Mouse (Mus musculus) cerebellum, postnatal 4 days (tissue): ENCODE data around the gene Gm13539.
"Not testable (repeated sequence)": the region's sequence is repeated elsewhere in the genome, so short reads cannot be mapped to it uniquely, and the experiment has no call there.

ENCODE experiments used
- DNase-seq, 2 experiments: peaks; one replicate each; pipeline ENCODE4 v3.0.0; 2022; ENCODE audit warnings: low spot score in 2 of 2, mixed read lengths in 1 of 2

Gene Gm13539

GRCm38 (mm10) chr2:25781957-25782356, at the start of gene Gm13539:
TSS of gene Gm13539 (plus strand) at chr2:25782257.
- DNase-seq: no peak

GRCm38 (mm10) chr2:25733199-25733930, 48.7 kb upstream of the Gm13539 start:
- no peak for DNase-seq

- DNase-seq: not testable (repeated sequence)
These were observed 45.3 kb upstream of the Gm13539 start, which contains the start of gene Obp2b for GRCm38 (mm10) chr2:25736709-25737108. TSS of gene Obp2b (plus strand) at chr2:25737009.

DNA sequence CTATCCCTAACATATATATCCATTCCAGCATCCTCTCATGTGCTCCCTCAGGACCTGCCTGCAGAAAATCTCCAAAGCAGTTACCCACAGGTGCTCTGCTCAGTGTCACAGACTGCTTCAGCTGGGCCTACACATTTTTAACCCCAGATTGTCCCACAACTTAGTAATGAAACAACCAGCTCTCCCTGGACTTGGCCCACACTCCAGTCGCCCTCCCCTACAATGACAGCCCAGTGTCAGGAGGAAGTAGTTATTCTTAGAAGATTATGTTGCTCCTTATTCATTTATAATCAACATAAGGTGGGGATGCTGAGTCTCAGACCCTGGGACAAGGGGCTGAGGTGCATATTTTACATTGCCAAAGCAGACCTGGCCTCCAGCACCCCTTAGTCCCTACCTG, 40.4 kb upstream of the Gm13539 start:
- DNase-seq: no peak

- no peak for DNase-seq
These were observed 27.9 kb upstream of the Gm13539 start for GRCm38 (mm10) chr2:25754201-25754600.

DNA sequence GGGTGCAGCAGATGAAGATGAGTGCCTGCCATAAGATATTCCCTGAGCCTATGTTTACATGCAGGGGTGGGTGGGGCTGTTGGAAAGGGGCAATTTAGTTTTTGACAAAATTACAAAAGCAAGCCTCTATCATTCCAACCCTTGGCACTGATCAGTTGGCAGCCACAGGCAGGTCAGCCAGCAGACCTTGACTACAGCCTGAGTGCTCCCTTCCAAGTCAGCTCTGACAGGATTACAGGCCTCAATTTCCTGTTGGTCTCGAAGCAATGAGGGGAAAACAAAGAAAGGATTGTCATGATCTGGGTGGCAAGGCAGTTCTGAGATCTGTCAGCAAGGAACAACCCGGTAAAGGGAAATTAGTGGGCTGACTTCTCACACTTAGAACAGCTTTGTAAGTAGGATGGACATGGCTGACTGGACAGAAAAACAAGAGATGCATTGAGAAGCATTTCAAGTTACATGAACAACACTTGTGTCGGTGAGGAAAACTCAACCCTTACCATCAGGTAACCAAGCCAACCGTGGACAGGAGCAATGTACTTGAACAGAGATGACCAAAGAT, 23.9 kb upstream of the Gm13539 start:
- no peak for DNase-seq

GRCm38 (mm10) chr2:25765269-25765668, 16.8 kb upstream of the Gm13539 start, which contains the start of gene Lcn3:
TSS of gene Lcn3 (plus strand) at chr2:25765569.
- no peak for DNase-seq

- DNase-seq: no peak
These were observed 14.3 kb upstream of the Gm13539 start for GRCm38 (mm10) chr2:25767764-25768163.

DNA sequence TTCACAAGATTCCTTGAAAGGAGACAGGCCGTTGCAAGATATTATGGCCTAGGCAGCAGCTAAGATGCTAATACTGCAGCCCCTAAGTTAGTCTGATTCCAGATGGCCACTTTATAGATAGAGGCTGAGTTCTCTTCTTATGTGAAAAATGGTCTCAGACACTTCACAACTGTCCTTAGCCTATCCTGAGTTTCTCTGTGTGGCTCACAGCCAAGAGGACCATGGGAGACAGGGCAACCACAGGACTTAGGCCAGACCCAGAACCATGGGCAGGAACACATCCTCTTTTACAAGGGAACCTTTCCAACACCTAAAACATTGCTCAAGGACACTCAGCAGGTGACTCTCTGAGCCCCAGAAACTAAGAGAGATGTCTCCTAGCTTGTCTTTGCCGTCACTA, 8.6 kb upstream of the Gm13539 start:
- no peak for DNase-seq

- no peak for DNase-seq
These were observed 7.4 kb upstream of the Gm13539 start for GRCm38 (mm10) chr2:25774640-25775039.

DNA sequence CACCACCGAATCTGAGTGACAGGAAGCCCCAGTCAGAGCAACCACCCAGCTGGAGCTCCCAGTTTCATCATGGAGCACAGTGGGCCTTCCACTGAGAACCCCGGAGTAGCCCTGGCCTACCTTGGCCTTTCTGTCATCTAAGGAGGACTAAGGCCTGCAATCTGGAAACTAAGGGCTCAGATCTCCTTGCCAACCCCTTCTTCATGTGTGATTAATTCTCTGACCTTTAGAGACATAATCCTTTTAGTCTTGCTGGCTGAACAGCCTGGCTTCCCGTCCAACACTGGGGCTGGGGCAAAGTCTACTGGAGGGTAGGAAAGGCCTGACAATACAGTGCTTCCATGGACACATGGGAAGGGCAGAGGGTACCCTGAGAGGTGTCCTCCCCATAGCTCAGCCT, 6.1 kb upstream of the Gm13539 start:
- no peak for DNase-seq

GRCm38 (mm10) chr2:25776717-25777116, 5.3 kb upstream of the Gm13539 start, which contains the start of gene Lcn11:
TSS of gene Lcn11 (plus strand) at chr2:25777017.
- no peak for DNase-seq

DNA sequence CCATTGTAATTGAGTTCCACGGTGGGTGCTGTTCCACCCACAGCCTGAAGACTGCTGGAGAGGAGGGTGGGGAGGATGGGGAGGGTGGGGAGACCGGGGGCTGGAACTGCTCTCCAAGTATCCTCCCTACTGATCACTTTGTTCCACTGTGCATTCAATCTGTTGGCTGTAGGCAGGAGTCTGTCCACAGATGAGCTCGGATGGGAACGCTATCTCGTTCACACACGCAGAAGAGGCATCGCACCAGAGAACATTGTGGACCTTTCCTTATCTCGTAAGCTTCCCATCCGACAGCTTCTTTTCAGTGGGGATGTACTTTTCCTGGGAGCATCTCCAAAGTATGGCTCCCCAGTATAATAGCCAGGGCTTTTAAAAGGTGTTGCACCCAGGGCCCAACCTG, 3.0 kb upstream of the Gm13539 start:
- DNase-seq: no peak

DNA sequence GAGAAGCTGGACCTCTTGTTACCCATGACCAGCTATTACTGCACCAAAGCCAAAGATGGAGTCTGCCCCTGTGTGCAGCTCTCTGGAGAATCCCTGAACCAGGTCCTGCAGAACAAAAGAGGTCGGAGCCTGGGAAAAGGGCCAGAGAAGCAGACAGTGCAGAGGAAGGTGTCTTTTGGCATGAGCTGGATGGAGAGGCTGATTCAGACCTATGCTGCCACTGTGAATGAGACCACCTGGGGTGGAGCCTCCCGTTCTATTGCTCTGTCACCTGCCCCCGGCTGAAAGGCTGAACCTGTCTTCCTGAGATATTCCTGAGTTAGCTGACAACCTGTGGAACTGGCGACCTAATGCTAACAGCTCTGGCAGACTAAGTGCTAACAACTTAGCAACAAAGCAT, 1.1 kb upstream of the Gm13539 start:
- no peak for DNase-seq

DNA sequence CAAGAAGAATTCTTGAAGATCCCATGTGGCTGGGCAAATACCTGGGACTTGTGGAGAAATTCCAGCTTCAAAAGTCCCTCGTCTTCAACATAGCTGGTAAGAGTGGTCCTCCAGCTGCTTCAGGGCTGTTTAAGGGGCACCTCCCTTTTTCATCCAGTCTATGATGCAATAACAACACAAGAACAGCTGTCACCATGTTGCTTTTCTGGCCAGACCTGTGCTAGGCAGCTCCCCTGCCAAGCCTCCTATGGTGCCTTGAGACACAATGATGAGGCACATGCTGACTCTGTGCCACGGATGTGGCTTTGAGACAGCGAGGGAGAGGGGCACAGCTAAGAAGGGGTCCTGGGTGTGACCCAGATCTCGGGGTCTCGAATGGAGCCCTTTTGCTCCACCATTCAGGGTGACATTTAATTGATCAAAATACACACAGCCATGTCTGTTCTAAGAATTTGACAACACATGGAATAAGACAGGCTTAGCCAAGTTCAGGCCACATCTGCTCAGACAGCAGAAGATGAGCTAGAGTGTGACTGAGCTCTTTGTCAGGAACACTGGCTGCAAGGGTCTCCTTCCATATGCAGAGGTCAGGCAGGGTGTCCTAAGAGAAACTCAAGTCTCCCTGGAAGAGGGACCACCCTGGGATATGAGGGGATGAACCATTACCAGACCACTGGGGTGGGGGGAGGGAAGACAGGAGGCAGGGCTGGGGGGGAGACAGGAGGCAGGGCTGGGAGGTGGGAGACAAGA, 3.7 kb downstream of the Gm13539 start:
- DNase-seq: no peak

DNA sequence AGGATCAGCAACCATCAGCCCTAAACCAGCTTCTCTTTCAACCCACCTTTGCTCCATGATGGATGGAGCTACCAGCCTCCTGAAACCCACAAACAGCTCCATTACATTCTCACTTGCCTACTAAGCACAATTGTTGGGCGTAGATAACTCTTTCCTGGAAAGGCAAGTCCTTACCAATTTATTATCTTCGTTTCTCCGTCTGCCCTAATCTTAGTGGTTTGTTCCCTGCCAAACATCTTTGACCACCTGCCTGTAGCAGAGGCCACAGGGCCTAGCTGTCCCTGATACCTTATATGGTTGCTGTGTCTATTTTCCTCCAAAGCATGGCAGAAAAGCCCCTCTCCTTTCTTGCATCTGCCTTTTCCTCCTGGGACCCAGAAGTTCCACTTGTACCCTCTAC, 7.0 kb downstream of the Gm13539 start:
- no peak for DNase-seq

- DNase-seq: no peak
These were observed 15.6 kb downstream of the Gm13539 start for GRCm38 (mm10) chr2:25797635-25798034.

- no peak for DNase-seq
These were observed 16.0 kb downstream of the Gm13539 start for GRCm38 (mm10) chr2:25798065-25798464.

GRCm38 (mm10) chr2:25811711-25812110, 29.7 kb downstream of the Gm13539 start:
- no peak for DNase-seq

GRCm38 (mm10) chr2:25813364-25813763, 31.3 kb downstream of the Gm13539 start:
- DNase-seq: no peak

- not testable (repeated sequence) for DNase-seq
These were observed 33.7 kb downstream of the Gm13539 start, which contains the start of gene Glt6d1 for GRCm38 (mm10) chr2:25815748-25816147. TSS of gene Glt6d1 (minus strand) at chr2:25815848.

- DNase-seq: no peak
These were observed 40.7 kb downstream of the Gm13539 start, which contains the start of gene Lcn9 for GRCm38 (mm10) chr2:25822806-25823205. TSS of gene Lcn9 (plus strand) at chr2:25823153.
